Mouse (Mus musculus): Measurements from ENCODE around the gene Cript. TPM values are rescaled to one million over a fixed set of nuclear protein-coding genes. Genes with fewer than 3 reads are reported as not detected.
"Not testable (repeated sequence)": the region's sequence is repeated elsewhere in the genome, so short reads cannot be mapped to it uniquely, and the experiment has no call there.

Gene Cript
- polyA plus RNA-seq, 1 experiment, result 77.5 TPM

GRCm38 (mm10) chr17:87072766-87073440, 47.6 kb downstream of the Cript start:
- DNase-seq (ENCODE audit: low read depth), result no peak
- TF ChIP-seq CTCF (IDR thresholded peaks at IDR 0.05; ENCODE audit: borderline replicate concordance, extremely low read depth, insufficient read depth, insufficient read length), result no peak
- no peak for TF ChIP-seq POLR2A (IDR thresholded peaks at IDR 0.05; ENCODE audit: borderline replicate concordance, extremely low read depth, insufficient read depth, insufficient read length, poor library complexity, severe bottlenecking)

- TF ChIP-seq POLR2A (IDR thresholded peaks at IDR 0.05; ENCODE audit: borderline replicate concordance, extremely low read depth, insufficient read depth, insufficient read length, poor library complexity, severe bottlenecking) (no peak), CTCF (IDR thresholded peaks at IDR 0.05; ENCODE audit: borderline replicate concordance, extremely low read depth, insufficient read depth, insufficient read length) (no peak)
- DNase-seq (ENCODE audit: low read depth), result no peak
Measured at GRCm38 (mm10) chr17:87073470-87073869, 48.1 kb downstream of the Cript start.

- DNase-seq (ENCODE audit: low read depth), result not testable (repeated sequence)
Measured at GRCm38 (mm10) chr17:87078217-87078616, 52.9 kb downstream of the Cript start.

GRCm38 (mm10) chr17:87080724-87081123, 55.4 kb downstream of the Cript start:
- no peak for DNase-seq (ENCODE audit: low read depth)
- no peak for TF ChIP-seq CTCF (IDR thresholded peaks at IDR 0.05; ENCODE audit: borderline replicate concordance, extremely low read depth, insufficient read depth, insufficient read length)
- TF ChIP-seq POLR2A (IDR thresholded peaks at IDR 0.05; ENCODE audit: borderline replicate concordance, extremely low read depth, insufficient read depth, insufficient read length, poor library complexity, severe bottlenecking), result no peak

- DNase-seq (ENCODE audit: low read depth), result no peak
- no peak for TF ChIP-seq CTCF (IDR thresholded peaks at IDR 0.05; ENCODE audit: borderline replicate concordance, extremely low read depth, insufficient read depth, insufficient read length)
- TF ChIP-seq POLR2A (IDR thresholded peaks at IDR 0.05; ENCODE audit: borderline replicate concordance, extremely low read depth, insufficient read depth, insufficient read length, poor library complexity, severe bottlenecking), result no peak
Measured at GRCm38 (mm10) chr17:87082547-87082946, 57.2 kb downstream of the Cript start.

- TF ChIP-seq POLR2A (IDR thresholded peaks at IDR 0.05; ENCODE audit: borderline replicate concordance, extremely low read depth, insufficient read depth, insufficient read length, poor library complexity, severe bottlenecking) (no peak), CTCF (IDR thresholded peaks at IDR 0.05; ENCODE audit: borderline replicate concordance, extremely low read depth, insufficient read depth, insufficient read length) (no peak)
- no peak for DNase-seq (ENCODE audit: low read depth)
Measured at GRCm38 (mm10) chr17:87083671-87084070, 58.3 kb downstream of the Cript start.

Other genes starting within 250 kb of the Cript start
- not detected in 2 replicates for gene Tmem247, start 108.2 kb upstream of the Cript start, polyA plus RNA-seq (2012; rRNA removed)
- not detected in 2 replicates for gene Atp6v1e2, start 77.7 kb upstream of the Cript start, polyA plus RNA-seq (2012; rRNA removed)
- 15.6 and 19.3 TPM in 2 replicates for gene Rhoq, start 62.5 kb upstream of the Cript start, polyA plus RNA-seq (2012; rRNA removed)
- 21.6 and 32.7 TPM in 2 replicates for gene Pigf, start 144 bp upstream of the Cript start, polyA plus RNA-seq (2012; rRNA removed)
- 15.6 and 23.0 TPM in 2 replicates for gene Socs5, start 82.1 kb downstream of the Cript start, polyA plus RNA-seq (2012; rRNA removed)
- gene Mcfd2, start 240.4 kb downstream of the Cript start, polyA plus RNA-seq (2012; rRNA removed), result 40.1 and 44.0 TPM in 2 replicates

Measured in brain, embryonic 14.5 days (tissue).